Mouse (Mus musculus) CD8-positive naive resting alpha-beta T cell, adult 2 months (primary cell): ENCODE measurements around the gene Camk2g.

Experiments used
- DNase-seq, 2 experiments: peaks; one replicate each; pipeline ENCODE4 v3.0.0; 2022; ENCODE audit warnings: low read depth in 2 of 2, low spot score in 2 of 2

Gene Camk2g

DNA sequence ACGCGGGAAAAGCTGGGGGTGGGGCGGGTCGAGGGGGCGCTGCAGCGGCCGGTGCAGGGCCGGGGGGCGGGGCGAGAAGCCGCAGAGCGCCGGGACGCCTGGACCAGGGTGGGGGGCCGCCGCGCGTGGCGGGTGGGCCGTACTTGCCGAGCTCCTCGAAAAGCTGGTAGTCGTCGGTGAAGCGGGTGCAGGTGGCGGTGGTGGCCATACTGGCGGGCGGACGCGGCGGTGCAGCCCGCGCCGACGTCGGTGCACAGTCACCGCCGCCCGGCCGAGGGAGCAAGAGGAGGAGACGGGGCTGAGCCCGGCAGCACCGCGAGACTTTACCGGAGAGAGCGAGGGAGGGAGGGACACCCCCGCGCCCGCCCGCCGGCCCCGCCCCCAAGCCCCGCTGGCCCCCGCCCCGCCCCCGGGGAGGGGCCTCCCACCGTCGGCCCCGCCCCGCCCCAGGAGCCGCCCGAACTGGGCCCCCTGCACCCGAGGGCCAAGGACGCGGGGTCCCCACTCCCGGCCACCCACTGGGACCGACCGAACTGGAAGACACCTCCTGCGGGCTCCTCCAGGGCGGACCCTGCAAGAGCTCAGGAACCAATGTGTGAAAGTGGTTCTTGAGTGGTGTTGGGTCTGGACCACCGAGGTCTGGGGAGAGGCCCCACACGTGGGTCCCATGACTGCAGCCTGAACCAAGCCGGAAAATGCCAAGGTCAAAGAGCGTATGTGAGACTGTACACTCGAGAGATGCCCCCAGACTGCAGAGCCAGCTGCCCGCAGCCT lies at the start of gene Camk2g:
Gene Camk2g (minus strand): TSS at position 331 of the 774 bp plus-strand sequence.
- peak; percentile 59 to 63 for DNase-seq

DNA sequence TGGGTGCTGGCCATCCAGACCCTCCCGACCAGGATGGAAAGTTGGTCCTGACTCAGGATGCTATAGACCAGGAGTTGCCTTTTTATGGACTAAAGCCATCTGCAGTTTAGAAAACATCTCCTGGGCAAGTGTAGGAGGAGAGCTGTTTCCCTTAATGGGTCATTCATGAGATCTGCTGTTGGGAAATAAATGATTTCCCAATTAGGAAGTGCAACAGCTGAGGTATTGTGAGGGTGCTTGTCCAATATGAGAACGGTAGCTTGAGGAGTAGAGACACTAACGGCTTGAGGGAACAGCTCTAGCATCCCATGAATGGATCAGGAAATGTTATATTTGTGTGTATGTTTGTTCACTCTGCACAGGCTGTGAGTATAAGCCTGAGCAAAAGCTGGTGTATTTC lies 48.7 kb upstream of the Camk2g start:
- no peak for DNase-seq

DNA sequence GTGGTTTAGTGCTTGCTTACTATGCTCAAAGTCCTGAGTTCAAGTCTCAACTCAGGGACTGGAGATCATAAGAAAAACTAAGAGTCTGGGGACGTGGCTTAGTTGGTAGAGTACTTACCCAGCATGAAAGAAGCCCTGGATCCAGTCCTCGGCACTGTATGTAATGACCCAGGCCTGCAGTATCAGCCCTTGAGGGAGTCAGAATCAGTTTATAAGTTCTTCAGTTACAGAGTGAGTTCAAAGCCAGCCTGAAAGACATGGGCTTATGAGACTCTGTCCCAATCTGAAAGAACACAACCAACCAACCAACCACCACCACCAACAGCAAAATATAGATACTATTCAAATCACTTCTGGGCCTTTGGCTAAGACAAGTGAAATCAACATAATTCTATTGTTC lies 47.6 kb upstream of the Camk2g start:
- DNase-seq: no peak

DNA sequence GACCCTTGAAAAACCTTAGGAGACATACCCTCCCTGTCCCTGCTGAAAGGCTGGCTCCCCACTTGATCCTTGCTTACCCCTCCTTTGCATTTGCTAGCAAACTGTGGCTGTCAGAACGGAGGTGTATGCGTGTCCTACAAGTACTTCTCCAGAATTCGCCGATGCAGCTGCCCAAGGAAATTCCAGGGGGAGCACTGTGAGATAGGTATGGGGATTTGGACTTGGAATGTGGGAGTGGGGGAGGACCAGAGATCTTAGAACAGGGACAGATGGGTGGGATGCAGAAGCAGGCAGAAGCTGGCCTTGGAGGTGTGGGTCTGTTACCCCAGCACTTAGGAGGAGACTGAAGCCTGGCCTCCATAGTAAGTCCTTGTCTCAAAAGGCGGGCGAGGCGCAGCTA lies 43.8 kb upstream of the Camk2g start:
- no peak for DNase-seq

DNA sequence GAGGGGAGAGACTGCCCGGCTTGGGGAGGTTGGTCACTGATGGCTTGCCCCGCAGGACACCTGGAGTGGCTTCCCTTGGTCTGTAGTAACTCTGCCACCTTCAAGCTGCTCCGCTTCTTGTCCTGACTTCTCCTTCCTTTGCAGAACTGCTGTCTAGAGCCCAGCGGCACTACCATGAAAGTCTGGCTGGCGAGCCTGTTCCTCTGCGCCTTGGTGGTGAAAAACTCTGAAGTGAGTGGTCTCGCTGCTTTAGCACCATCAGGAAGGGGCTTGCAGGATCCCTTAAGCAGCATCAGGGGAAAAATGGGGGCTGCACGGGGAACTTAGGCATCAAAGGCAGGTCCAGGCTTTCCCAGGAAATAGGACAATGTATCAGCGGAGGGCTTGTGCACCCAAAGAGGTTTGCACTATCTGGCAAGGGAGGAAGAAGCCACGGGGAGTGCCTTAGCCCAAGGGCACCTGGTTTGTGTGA lies 43.1 kb upstream of the Camk2g start:
- no peak for DNase-seq

DNA sequence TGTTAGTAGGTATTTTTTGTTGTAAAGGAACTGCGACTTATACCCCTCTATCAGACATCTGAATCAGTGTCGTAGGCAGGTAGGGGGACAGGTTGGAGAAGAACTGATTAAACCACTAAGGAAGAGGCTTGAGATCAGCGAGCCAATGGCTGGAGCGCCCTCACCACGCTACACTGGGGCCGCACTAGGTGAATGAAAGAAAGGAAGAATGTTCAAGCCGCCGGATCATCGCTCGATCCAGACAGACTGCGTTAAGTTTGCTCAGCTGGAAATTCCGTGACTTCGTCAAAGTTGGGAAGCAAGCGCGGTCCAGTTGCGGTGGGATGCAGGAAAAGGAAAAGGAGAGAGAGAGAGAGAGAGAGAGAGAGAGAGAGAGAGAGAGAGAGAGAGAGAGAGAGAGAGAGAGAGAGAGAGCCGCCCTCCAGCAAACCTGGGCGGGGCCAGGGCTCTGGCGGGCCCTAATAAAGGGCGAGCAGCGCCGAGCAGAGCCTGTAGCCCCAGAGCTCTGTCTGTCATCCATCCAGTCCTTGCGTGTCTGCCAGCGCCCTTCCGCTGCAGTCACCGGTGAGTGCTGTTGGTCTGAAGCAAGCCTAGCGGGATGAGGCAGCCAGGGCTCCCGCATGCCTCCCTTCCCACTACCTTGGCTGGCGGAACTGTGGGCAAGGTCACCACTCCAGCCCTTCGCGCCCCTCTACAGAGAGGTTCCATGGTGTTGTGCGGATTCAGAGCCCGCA lies 42.5 kb upstream of the Camk2g start, which contains the start of gene Plau:
Gene Plau (plus strand): TSS at position 490 of the 734 bp plus-strand sequence.
- DNase-seq: peak in 1 of 2 experiments; percentile 12

DNA sequence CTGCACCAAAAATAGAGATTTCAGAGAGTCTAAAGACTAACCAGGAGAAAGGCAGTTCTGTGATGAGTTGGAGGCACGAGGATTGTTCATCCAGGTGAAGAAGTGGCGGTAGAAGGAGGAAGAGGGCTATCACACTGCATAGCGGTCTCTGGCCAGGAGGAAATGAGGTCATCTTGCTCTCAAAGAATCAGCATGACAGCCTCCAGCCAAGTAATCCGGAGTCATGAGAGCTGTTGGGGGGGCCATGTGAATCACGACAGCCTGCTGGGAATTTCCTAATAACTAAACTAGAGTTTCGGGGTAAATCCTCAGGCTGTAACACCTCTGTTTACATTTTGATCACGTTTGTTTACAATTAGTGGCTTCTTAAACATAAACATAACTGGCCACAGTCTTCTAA lies 40.2 kb upstream of the Camk2g start:
- no peak for DNase-seq

DNA sequence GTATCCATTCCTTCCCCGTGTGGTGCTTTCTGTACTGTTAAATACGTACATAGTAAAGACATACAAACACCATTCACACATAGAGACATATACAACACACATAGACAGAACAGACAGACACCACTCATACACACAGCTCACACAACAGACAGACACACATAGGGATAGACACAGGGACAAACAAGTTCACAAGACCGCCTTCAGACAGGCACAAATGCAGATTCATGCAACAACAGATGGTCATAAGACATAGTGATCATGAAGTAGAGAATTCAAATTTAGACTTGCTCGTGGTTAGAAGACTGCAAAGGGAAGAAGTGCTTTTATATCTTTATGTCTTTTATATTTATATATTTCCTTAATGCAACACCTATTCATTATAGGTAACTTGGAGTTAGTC lies 39.6 kb upstream of the Camk2g start:
- no peak for DNase-seq

DNA sequence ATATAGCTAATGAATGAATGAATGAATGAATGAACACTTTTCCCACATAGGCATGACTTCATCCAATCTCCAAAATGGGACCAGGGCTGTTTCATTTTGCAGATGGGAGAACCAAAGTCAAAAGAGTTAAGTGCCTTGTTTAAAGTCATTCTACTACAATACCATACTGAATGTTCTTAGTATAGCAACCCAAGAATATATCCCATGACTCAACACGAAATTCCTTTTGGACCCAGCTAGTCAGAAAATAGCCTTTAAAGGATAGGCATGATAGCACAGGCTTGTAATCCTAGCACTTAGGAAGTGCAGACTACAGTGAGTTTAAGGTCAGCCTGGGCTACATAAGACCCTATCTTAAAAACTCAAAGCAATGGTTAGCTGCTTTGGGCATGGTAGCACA lies 38.0 kb upstream of the Camk2g start:
- no peak for DNase-seq

DNA sequence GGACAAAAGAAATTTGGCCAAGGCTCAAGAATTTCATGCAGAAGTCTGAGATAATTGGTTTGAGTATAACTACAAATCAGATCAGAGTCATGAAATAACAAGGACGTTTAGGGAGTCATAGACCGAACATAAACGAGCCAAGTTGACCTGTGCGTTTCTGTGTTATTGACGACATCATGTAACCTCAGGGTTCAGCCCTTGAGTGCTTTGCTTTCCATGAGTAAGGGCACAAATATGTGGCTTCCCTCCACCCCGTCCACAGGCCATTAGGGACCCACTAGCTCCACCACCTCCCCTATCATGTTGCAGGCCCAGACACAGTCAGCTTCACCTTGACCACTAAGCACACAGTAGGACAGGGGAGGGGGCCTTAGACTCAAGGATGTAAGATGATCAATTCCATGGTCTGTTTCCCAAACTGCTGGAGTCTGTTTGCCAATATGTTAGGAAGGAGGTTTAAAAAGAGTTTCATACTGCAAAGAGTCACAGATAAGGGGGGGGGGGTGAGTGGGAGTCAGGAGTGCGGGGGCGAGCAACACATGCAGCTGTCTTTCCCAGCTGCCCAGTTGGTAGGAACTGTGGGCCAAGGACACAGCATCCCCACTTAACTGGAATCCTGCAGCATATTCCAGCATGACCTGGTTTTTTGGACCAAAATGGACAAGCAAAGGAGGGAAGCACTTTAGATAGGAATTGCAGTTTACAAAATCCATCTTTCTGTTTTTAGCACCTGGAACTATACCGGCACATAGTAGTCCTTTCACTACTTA lies 37.4 kb upstream of the Camk2g start:
- DNase-seq: no peak

DNA sequence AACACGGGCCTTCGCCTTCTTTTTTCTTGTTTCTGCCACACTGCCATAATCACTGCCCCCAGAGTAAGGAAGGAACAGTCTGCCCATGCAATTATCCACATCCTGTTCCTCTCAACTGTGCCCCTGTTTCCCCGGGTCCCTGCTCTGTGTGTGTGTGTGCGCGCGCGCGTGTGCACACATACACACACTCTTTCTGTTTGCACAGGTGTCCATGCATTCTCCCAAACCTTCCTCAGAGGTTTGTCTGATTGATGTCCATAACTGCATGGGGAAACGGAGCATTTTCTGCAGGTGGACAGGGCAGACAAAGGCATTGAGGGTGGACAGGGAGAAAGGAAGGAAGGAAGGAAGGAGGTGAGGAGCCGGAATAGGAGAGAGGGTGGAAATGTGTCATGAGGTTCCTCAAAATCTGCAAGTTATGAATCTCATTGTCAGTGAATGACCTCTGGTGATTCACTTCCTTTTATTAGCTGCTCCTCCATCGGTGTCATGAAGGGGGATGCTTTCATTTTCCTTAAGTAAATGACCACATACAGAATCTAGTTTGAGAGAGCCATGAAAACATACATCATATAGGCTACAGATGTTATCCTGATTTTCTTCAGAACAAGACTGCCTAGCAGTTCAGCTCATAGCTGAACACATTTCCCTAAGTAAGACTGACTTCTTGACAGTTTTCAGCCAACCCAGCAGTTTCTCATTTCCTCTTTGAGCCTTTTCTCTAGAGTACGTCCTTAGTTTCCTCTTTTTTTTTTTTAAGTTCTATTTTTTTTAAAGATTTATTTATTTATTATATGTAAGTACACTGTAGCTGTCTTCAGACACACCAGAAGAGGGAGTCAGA lies 35.9 kb upstream of the Camk2g start:
- DNase-seq: no peak

DNA sequence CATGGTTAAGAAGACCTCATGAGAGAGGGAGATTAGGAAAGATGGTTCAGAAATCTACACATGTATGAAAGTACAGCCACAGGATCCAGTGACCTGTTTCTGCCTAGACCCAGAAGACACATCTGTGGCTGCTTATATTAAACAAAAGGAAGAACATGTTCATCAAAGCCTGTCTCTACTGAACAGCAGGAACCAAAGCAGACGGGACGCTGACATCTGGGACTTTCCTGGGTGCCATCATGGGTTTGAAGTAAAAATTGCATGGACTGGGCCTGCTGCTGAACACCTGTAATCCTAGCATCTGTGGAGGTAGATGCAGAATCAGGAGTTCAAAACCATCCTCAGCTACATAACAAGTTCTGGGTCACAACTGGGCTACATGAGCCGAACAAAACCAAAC lies 34.6 kb upstream of the Camk2g start:
- no peak for DNase-seq

DNA sequence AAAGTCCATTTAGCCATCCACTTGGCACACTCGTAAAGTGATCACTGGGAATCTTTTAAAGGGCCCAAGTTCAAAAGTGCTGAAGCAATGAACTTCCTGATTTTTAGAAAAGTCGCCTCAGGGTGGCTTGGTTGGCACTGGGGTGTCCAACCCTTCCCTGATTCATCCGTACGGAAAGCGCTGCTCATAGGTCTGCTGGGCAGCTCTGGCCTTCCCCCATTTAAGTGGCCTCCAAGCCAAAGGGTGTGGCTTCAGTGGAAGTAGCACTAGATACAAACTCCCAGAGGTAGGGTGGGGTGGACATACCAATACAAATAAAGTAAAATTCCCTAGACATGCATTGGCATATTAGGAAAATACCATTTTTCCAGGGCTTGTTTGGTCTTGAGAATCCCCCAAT lies 33.6 kb upstream of the Camk2g start:
- DNase-seq: no peak

DNA sequence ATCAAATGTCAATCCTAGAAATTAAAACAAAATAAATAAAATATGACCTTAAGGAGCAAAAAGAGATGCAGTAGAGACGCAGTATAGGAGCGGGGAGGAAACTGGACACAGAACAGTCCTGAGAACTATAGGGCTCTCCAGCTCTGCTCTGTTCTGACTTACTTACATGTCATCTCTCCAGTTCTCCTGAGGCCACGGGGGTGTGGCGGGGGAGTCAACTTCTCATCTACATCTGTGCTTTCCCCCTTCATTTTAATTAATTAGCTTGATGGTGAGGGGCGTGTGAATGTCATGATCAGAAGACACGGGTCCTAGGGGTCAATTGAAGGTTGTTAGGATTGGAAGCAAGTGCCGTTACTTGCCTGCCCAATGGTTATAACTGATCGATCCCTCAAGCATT lies 33.2 kb upstream of the Camk2g start:
- DNase-seq: no peak

DNA sequence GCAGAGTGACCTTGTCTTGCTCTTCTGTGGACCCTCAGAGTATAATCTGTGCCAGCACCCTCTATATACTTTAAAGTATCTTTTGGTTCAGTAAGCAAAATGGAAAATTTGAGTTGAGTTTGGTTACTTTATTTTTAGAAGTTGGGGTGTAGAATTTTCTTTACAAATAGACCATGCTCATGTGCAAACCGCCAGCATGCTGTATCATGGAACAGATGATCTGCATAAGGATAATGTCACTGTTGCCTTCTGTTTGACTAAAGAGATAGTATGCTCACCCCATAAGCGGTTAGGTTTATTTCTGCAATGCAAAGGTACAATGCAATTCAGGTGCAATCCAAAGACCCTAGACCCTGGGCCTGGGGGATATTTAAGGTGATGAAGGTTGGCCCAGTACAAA lies 31.6 kb upstream of the Camk2g start:
- no peak for DNase-seq

DNA sequence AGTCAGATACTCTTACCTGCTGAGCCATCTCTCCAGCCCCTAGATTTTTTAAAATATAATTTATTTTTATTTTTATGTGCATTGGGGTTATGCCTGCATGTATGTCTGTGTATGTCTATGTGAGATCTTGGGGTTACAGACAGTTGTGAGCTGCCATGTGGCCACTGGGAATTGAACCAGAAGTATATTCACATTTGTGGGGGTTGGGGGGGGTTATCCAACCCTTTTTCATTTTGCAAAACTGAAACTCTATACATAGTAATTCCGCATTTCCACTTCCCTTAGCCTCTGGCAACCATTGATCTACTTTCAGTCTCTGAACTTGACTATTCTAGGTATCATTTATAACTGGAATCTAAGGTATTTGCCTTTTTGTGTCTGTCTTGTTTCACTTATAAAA lies 30.6 kb upstream of the Camk2g start:
- DNase-seq: no peak

DNA sequence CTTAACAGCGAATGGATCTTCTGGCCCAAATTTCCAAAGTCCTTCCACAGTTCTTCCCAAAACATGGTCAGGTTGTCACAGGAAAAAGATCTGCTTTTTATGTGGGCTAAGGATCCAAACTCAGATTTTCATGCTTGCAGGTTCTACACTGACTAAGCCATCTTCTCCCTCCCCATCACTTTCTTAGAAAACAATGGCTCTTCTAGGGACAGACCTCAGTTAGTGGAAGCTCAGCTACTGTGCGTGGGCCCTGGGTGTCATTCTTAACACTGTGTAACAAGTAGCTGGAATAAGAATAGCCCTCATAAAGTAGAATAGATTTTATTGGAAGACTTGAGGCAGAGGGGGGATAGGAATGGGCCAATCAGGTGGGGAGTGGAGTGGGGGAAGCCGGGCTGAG lies 21.6 kb upstream of the Camk2g start:
- DNase-seq: no peak

DNA sequence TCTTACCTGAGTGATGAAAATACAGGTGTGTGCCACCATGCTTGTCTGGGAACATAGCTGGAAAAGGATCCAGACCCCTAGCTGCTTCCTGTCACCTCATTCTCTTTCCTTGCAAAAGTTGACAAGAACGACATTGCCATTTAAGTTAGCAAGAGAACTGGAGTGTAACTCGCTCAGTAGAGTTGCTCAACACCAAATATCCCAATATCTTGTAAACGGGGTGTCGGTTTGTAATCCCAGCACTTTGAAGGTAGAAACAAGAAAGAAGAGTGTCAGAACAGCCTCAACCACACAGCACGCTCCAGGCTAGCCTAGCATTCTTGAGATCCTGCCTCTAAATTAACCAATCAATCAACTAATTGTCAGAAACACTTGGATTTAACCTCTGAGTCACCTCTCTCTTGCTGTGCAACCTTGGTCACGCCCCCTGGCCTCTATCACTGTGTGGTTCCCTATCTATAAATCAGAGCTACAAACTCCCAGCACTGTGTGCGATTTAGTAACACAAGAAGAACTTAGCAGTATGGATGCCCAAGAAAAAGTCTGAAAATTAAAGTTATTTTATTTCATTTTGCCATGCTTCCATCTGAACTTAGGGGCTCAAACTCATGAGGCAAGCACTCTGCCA lies 18.0 kb upstream of the Camk2g start:
- DNase-seq: no peak

DNA sequence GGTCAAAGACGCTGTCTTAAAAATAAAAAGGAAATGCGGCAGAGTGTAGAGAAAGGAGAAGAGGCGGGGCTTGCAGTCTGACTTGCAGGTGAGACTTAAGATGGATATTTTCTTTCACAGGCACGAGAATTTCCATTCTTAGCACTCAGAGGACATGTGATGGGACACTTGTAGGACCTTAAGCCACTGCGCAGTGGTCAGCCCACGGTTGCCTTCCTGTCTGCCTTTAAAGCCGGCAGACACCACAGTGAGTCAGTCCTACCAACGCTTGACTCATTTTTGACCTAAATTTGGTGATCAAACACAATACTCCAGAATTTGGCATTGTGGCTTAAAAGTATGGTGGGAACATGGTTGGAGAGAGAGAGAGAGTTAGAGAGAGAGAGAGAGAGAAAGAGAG lies 17.3 kb upstream of the Camk2g start:
- DNase-seq: no peak

DNA sequence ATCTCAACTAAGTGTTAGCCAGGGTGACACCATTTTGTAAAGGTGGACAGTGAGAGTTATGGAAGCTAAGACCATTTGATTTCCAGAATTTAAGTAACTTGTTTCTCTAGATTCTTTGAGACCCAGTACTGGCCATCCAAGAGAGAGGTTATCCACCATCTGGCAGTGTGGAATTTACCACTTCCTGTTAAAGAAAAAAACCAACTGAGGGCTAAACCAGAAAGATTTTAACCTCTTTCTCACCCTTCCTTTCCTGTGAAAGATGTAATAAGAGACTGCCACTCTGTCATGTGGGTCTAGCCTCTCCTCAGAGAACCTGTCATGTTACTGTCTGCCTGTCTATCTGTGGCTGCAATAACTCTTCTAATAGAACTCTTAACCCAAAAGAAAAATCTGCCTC lies 15.9 kb upstream of the Camk2g start:
- no peak for DNase-seq
